Mouse (Mus musculus) testis, postnatal 14 days (tissue): Measurements from ENCODE around the gene Aff3.

Experiments
- DNase-seq: peaks from one replicate; pipeline ENCODE4 v3.0.0; 2021; ENCODE audit warnings: low spot score

The Aff3 gene

GRCm38 (mm10) chr1:38657606-38658005 lies 7.1 kb downstream of the Aff3 start:
- DNase-seq = no peak

DNA sequence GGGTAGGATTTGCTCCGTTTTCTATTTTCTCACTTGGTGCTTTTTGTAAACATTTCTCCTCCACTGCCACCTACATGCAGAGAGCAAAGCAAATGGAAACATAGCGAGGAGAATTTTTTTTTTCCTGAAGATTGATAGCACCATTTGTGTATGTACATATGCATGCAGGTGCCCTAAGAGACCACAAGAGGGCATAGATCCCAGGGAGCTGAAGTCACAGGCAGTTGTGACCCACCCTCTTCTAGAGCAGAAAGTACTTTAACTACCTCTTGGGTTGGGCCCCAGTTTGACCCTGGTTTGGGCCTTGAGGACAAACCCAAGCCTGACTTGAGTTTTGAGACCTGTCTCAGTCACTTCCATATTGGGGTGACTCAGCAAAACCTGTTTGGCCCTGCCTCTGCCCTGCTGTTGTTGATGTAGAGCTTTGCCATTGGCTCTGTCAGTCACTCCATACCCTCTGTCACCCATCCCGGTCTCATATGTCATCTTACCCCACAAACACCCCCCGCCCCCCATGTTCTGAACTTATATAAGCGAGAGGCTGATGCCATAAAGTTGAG lies 9.7 kb downstream of the Aff3 start:
- no peak for DNase-seq

DNA sequence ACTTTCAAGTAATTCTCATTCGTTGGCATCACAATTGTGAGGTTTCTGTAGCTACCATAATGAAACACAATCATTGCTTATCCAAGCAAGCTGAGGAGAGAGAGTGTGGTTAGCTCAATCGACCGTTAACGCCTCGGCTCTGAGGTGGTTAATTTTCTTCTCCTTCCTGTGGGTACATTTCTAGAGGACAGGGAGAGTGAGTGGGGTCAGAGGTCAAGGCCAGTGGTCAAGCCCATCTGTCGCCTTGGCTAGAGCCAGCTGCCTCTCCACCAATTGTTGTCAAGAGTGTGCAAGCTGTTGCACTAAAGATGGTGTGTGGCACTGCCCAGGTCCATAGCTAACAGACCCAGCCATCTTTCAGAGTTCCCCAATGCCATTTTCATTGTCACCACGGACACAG lies 14.7 kb downstream of the Aff3 start:
- DNase-seq = no peak

DNA sequence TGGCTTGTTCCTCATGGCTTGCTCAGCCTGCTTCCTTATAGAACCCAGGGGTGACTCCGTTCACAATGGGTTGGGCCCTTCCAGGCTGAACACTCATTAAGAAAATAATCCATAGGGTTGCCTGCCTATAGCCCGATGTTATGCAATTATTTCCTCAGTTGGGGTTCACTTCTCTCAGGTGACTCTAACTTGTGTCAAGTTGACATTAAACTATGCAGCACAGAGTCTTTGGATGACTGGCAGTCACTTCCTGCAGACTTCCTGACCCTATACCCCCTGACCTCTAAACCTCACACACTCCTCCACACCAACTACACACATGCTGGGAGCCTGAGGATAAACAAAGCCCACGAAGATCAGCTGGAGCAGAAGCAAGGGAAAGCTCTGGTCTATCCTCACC lies 15.6 kb downstream of the Aff3 start:
- DNase-seq = no peak

GRCm38 (mm10) chr1:38642288-38642687 lies 22.5 kb downstream of the Aff3 start:
- DNase-seq = no peak

DNA sequence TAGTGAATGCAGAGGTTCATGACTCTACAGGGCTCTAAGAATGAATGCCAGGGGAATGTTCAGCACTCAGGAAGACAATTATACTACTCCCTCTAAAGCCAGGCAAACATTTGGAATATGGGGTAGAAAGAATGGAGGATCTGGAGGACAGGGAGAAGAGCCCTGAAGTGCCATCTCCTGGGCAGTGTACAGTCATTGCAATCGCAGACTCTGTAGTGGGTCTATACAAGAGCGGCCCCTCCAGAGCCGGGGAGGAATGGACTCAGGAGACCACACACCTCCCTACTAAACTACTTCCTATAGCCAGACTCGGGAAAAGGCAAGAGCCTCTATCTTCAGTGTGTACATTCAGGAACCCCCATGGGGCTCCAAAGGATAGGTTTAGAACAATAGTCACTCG lies 25.1 kb downstream of the Aff3 start:
- DNase-seq = no peak

DNA sequence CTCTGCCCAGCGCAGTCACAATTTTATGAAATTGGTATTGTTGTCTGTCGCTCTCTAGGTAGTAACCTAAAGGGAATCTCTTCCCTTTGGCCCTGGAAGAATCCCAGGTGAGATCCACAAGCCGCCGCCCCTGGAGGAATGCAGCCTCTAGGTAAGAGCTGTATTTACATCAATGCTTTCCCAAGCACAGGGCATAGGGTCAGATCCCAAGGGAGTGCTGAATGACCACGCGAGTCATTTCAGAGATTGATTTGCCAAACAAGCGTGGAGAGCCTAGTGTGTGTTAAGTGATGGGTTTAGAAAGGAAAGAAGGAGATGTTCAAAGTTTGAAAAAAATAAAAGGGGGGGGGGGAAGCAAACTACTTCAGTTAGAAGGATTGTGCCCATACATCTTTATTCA lies 29.2 kb downstream of the Aff3 start:
- no peak for DNase-seq

GRCm38 (mm10) chr1:38634081-38634480 lies 30.7 kb downstream of the Aff3 start:
- no peak for DNase-seq

- no peak for DNase-seq
Observed at GRCm38 (mm10) chr1:38632461-38633180, 32.1 kb downstream of the Aff3 start.

DNA sequence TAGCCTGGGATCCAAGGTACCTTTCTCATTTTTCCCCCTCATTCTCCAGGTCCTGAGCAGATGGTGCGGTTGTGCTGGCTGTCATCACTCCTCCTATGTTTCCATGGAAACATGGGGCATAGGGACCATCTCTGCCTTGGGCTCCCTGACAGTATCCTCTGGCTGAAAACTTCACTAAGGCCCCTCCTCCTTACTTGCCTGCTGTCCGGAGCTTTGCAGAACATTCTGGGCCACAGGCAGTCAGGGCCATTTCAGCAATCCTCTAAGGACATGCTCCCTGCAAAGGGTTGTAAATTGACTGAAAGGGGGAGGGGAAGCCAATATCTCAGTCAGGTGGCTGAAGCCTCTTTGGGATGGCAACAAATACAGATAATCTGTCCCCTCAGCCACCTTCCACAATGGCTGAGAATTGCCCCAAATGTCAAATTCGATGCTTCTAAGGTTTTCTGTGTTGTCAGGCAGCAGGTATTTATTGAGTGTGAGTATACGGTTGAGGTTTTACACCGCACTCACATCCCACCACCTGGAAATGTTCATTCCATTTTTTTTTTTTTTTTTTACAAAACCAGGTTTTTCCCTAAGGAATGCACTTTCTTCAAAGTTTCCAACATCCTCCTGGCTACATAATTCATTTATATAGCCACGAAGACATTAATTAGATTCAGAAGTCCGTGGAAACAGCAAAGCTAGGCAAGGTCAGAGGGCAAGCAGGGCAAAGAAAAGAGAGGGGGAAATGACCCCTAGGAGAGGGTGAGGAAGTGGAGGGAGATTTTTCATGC lies 33.1 kb downstream of the Aff3 start:
- no peak for DNase-seq

DNA sequence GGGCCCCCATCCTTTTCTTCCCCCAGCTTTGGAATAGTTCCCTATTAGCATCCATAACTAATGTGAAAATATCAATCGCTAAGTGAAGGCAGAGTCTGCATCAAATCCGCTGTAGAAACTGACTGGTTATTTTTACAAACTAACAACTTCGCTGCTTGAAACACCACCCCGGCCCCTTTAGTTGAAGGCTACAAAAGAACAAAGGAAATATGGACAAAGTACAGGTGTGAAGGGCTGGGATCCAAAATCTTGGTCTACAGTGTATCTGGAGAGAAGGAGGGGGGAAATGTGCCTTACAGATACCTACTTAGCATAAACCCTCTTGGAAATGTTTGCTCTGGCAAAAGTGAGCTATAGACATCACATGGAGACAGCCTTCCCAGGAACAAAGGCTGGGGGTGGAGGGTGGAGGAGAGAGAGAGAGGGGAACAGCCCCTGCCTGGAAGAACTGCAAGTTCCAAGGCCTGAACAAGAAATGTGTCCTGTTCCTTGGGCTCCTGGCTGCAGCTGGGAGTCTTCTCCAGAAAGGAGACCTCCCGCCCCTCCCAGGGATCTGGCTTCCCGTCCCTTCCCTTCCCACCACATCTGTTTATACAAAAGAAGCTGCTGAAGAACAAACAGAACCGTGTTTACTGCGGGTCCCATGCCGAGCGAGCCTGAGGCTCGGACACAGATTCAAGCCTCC lies 35.7 kb downstream of the Aff3 start:
- DNase-seq = peak; percentile 73

DNA sequence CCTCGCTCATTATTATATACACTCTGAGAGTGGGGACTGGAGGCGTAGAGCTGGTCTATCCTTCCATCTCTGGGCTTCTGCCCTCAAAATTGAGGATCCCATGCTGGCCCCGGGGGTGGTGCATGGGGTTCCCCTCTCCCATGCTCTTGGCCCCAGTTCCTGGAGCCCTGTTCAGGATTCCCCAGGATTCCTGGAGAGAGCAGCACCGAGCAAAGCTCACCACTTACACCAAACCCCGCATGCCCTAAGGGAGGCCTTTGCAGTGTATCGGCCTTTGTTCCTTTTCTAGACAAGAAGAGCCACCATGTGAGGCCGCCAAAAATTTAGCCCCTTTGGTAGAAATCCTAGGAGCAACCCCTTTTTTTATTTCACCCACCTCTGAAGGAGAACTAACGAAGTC lies 36.3 kb downstream of the Aff3 start:
- DNase-seq = no peak

DNA sequence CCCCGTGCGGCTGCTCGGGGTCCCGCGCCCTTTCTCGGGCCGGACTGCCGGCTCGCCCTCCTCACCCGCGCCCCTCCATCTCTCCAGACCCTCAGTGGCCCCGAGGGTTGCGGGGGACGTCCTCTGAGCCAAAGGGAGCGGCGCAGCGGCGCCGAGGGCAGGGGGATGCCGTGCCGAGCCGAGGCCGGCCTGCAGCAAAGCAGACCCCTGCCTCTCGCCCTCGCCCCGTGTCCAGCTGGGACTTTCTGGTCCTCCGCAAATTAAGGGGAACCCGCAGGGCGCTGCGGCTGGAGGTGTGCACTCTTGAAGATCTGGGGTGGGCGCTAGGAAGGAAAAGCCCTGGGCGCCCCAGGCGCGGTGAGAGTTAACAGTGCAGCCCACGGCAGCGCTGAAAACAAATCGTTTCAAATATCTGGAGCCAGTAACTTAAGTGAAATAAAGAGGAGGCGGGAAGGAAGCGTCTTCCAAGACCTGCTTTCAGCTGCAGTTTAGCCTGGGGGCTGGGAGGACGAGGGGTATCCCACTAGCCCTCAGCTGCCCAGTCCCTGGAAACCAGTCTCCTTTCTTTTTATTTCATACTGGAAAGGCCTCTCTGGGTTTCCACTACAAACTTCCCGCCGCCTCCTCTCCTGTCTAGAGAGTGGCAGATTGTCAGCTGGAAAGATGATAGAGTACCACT lies 36.9 kb downstream of the Aff3 start:
- DNase-seq = peak; percentile 19

DNA sequence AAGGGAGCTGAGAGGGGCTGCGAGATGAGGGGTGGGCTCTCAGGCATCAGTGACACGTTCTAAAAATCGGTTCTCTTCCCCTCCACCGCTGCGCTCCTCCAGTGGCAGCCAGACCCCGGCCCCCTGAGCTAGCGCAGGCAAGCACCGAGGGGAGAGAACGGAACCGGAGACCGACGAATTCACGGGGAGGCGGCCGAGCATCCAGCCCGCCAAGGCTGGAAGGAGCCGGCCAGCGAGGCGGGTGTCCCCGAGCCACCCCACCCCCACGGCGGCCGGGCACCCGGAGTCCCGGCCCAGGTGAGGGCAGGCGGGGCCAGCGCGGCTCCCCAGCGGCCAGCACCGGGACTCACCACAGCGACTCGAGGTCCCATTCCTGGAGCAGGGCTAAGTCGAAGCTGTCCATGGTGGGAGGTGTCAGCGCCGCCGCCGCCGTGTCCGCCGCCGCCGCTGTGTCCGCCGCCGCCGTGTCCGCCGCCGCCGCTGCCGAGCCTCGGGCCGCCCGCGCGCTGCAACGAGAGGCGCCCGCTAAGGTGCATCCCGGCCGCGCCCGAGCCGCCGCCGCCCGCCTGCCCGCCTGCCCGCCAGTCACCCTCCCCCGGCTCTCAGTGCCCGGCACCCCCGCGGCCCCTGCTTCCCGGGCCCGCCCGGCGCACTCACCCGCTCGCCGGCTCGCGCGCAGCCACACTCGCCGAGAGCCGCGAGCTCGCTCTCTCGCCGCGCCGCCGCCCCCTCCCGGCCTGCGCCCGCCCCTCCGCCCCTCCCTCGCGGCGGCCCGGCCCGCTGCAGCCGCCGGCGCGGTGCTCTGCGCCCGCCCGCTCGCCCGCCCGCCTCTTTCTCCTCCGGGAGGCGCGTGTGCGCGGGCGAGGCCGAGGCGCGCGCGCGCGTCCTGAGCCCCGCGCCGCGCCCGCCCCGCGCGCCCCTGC lies 37.8 kb downstream of the Aff3 start:
- peak; percentile 16 for DNase-seq

GRCm38 (mm10) chr1:38626388-38626738 lies 38.4 kb downstream of the Aff3 start:
- no peak for DNase-seq

DNA sequence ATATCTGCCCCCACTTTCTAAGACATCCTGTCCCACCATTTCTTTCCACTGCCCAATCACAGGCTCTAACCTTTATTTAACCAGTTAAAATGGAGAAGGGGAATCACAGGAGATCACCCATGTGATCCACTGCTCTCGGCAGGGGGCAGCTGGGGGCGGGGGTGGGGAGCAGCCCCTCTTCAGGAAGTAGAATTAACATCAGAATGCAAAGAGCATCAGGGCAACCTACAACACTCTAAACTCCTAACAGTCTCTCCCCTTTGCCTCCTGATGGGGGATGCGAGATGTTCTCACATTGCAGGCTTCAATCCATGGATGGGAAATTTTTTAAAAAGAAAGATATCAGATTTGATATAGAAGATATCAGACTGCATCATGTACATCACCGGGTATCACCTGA lies 42.9 kb downstream of the Aff3 start:
- DNase-seq = no peak

GRCm38 (mm10) chr1:38620401-38620800 lies 44.4 kb downstream of the Aff3 start:
- DNase-seq = no peak

DNA sequence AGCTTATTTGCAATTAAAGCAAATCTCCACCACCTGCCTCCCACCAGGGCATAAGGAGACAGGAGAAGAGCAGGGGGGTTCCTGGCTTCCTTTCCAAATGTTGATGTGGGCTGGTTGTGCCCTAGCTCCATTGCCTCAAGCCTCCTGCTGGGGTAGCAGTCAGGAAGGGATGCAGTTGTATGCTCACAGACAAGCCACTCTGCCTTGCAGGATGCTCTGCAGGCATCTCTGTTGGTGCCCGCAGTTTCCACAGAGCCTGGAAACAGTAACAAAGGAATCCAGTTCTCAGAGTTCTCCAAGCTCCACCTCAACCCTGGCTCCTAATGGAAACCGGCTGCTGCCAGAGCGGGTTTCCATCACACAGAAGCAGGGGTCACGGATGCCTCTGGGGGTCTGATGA lies 58.0 kb downstream of the Aff3 start:
- DNase-seq = no peak

GRCm38 (mm10) chr1:38605426-38605825 lies 59.3 kb downstream of the Aff3 start:
- no peak for DNase-seq

- no peak for DNase-seq
Observed at GRCm38 (mm10) chr1:38604611-38605010, 60.1 kb downstream of the Aff3 start.

- no peak for DNase-seq
Observed at GRCm38 (mm10) chr1:38601802-38602508, 62.8 kb downstream of the Aff3 start.
